In genomic region chr4:27425902-27426301, GRCm38 (mm10) we compare ENCODE assay signal across 9 mouse cellular contexts.
DNase-seq lines count a peak whose midpoint lies in the region; ATAC-seq lines count a peak whose summit lies in the region.
"Had no signal": no experiment of that assay in that cellular context is flagged by ENCODE, and none has a peak within 500 bp of the region (broad histone marks: within the 10 kb centered on the region; RNA-seq: fewer than 3 reads in every experiment).

No protein-coding gene starts in this region.

- H3K4me1 ChIP-seq in heart, embryonic 11.5 days (ENCODE audit: control insufficient read depth, insufficient read depth, low read length): no peaks in the 10 kb centered on the region
- H3K4me1 ChIP-seq: stomach, embryonic 15.5 days had no signal

- ATAC-seq in cerebellum, adult (ENCODE audit: insufficient number of reproducible peaks, low FRiP score, low TSS enrichment): peak; percentile 98
- no peak for ATAC-seq in heart, embryonic 11.5 days (replicated peaks; ENCODE audit: insufficient number of reproducible peaks, low FRiP score, low TSS enrichment)

- no peak overlapping the region for H3K4me2 ChIP-seq in heart, embryonic 11.5 days
- H3K4me2 ChIP-seq: stomach, embryonic 15.5 days had no signal

- H3K4me3 ChIP-seq in heart, embryonic 11.5 days (ENCODE audit: low read depth, low read length): no peak overlapping the region
- H3K4me3 ChIP-seq: stomach, embryonic 15.5 days had no signal

- H3K27ac ChIP-seq in heart, embryonic 11.5 days (ENCODE audit: low read depth, low read length): no peak overlapping the region
- H3K27ac ChIP-seq: stomach, embryonic 15.5 days had no signal

- no peaks in the 10 kb centered on the region for H3K27me3 ChIP-seq in heart, embryonic 11.5 days (ENCODE audit: control insufficient read depth, insufficient read depth, low read length)
- H3K27me3 ChIP-seq: stomach, embryonic 15.5 days had no signal

- no peaks in the 10 kb centered on the region for H3K36me3 ChIP-seq in heart, embryonic 11.5 days (ENCODE audit: control insufficient read depth, insufficient read depth, low read length)
- H3K36me3 ChIP-seq: stomach, embryonic 15.5 days had no signal

- 84% methylated on average over 7 of the region's 7 CpGs for WGBS in heart, embryonic 11.5 days (ENCODE audit: insufficient replicate concordance)

- DNase-seq in brain, adult 2 months (ENCODE audit: low read depth, low spot score): peak; percentile 96
- DNase-seq in frontal cortex, postnatal 10 days (ENCODE audit: low spot score in 2 of 2): peak; percentile 8 to 16
- peak; percentile 2 for DNase-seq in left cerebral cortex, adult 11 months (ENCODE audit: low spot score)
- no peak for DNase-seq in adrenal gland, postnatal 14 days
- no peak for DNase-seq in retina, embryonic 14.5 days (ENCODE audit: low spot score)
- no peak for DNase-seq in kidney, adult 9 months

- H3K9ac ChIP-seq in heart, embryonic 11.5 days (ENCODE audit: low read depth, low read length): no peak overlapping the region
- H3K9ac ChIP-seq: stomach, embryonic 15.5 days had no signal

- no peaks in the 10 kb centered on the region for H3K9me3 ChIP-seq in heart, embryonic 11.5 days (replicated peaks; ENCODE audit: control insufficient read depth, low read length)
- H3K9me3 ChIP-seq: stomach, embryonic 15.5 days had no signal

Comparison
In these comparisons a context has a peak if more than half of its experiments do, and no peak if none do; other contexts are left out.
1. DNase-seq: peak in brain, adult 2 months (single experiment), frontal cortex, postnatal 10 days (2 of 2) and left cerebral cortex, adult 11 months (single experiment); none in adrenal gland, postnatal 14 days (single experiment), retina, embryonic 14.5 days (single experiment) and kidney, adult 9 months (single experiment).